Mouse (Mus musculus): ENCODE measurements around the gene Acbd6. TPM values are rescaled to one million over a fixed set of nuclear protein-coding genes. Genes with fewer than 3 reads are reported as not detected.

Gene Acbd6
- 10 to 100 TPM; 32.9 to 37.5 TPM for total RNA-seq (2023)

GRCm38 (mm10) chr1:155558012-155558842 lies at the start of gene Acbd6:
TSS of gene Acbd6 (plus strand) at chr1:155558120.

Other genes with a start within 250 kb of the Acbd6 start
- gene Xpr1, start 140.7 kb upstream of the Acbd6 start, total RNA-seq (2023), result 10 to 100 TPM; 50.5 to 59.6 TPM
- not detected for gene Lhx4, start 193.6 kb downstream of the Acbd6 start, total RNA-seq (2023)

Measured in neutrophil, adult 83 days (primary cell).